Mouse (Mus musculus) stomach, postnatal 0 days (tissue): Measurements from ENCODE around the gene Chrnb4. TPM values are rescaled to one million over a fixed set of nuclear protein-coding genes. Genes with fewer than 3 reads are reported as not detected.

Experiments
- ATAC-seq: fragments of 200-750 bp; cut with Nextera tagmentation; 2 replicates; pipeline ENCODE4 v1.8.0; 2017; ENCODE audit not compliant: low FRiP score, low TSS enrichment
- DNase-seq: peaks from one replicate; pipeline ENCODE4 v3.0.0-alpha.2; 2016; ENCODE audit warnings: low spot score
- H3K27ac ChIP-seq: fragments of 300-500 bp; sonication (generic); replicated peaks from 2 replicates; pipeline ENCODE4 v1.5.1; 2014; ENCODE audit warnings: mild to moderate bottlenecking, control low read depth
- H3K27me3 ChIP-seq: fragments of 300-500 bp; sonication (generic); 2 replicates; pipeline ENCODE4 v1.6.1; 2014; ENCODE audit warnings: low read length; ENCODE audit not compliant: control insufficient read depth, insufficient read depth
- H3K36me3 ChIP-seq: fragments of 300-500 bp; sonication (generic); 2 replicates; pipeline ENCODE4 v1.6.1; 2014; ENCODE audit warnings: low read length, mixed read lengths; ENCODE audit not compliant: control insufficient read depth, insufficient read depth
- H3K4me1 ChIP-seq: fragments of 300-500 bp; sonication (generic); replicated peaks from 2 replicates; pipeline ENCODE4 v1.6.1; 2014; ENCODE audit warnings: antibody characterized with exemption; ENCODE audit not compliant: control insufficient read depth, insufficient read depth
- H3K4me2 ChIP-seq: fragments of 300-500 bp; sonication (generic); replicated peaks from 2 replicates; pipeline ENCODE4 v1.6.1; 2014; ENCODE audit warnings: low read depth, mild to moderate bottlenecking, control low read depth, moderate library complexity
- H3K4me3 ChIP-seq: fragments of 300-500 bp; sonication (generic); 2 replicates; pipeline ENCODE4 v1.5.1; 2014; ENCODE audit warnings: low read depth, low read length, control low read depth
- H3K9ac ChIP-seq: fragments of 300-500 bp; sonication (generic); 2 replicates; pipeline ENCODE4 v1.6.1; 2014; ENCODE audit warnings: mild to moderate bottlenecking, low read length, control low read depth, mixed read lengths
- H3K9me3 ChIP-seq: fragments of 300-500 bp; sonication (generic); 2 replicates; pipeline ENCODE4 v1.6.1; 2016; ENCODE audit warnings: low read length; ENCODE audit not compliant: control insufficient read depth
- CTCF ChIP-seq: IDR thresholded peaks from 2 replicates; pipeline ENCODE4 v1.5.1; 2016; ENCODE audit warnings: antibody characterized with exemption, low read depth, mild to moderate bottlenecking, moderate library complexity
- EP300 ChIP-seq: optimal IDR thresholded peaks from 2 replicates; pipeline ENCODE3; 2016; ENCODE audit warnings: antibody characterized with exemption
- WGBS: fragments of 180-500 bp; shearing (Covaris S2); extraction: QIAGEN DNeasy Blood & Tissue Kit; methylation state at CpG from one replicate; pipeline ENCODE4 v1.1.7; 2014; 5-methylcytosine and 5-hydroxymethylcytosine counted together
- polyA plus RNA-seq: library from polyadenylated mRNA; unstranded; fragments of >200 nt; fragmentation: Nextera tagmentation; extraction: Ambion mirVana; gene quantifications from 2 replicates; pipeline ENCODE4 v1.2.1, GENCODE M21; 2015

Chrnb4 gene
- polyA plus RNA-seq, 1 experiment from 2014 or later: 1.4 TPM

DNA sequence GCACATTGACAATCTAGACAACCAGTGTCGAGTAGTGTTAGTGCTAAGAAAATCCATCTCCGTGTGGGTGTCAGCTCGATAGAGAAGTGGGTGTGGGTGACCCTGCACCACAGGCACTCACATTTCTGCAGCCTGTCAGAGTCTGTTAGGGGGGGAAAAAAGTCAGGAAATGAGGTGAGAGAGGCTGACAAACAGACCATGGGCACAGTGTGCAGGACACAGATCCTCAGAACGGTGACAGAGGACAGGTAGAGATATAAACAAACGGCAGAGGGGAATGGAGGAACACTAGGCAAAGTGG lies 19.3 kb upstream of the Chrnb4 start:
- no peak overlapping the region for H3K4me3 ChIP-seq
- no peak for TF ChIP-seq EP300
- TF ChIP-seq CTCF: no peak
- no peak for ATAC-seq
- 27% methylated on average over 5 of the region's 5 CpGs for WGBS
- no peak overlapping the region for H3K9ac ChIP-seq
- no peak overlapping the region for H3K27ac ChIP-seq
- H3K9me3 ChIP-seq: no peaks in the 10 kb centered on the region
- H3K4me1 ChIP-seq: no peaks in the 10 kb centered on the region
- H3K36me3 ChIP-seq: no peaks in the 10 kb centered on the region
- no peak overlapping the region for H3K4me2 ChIP-seq
- H3K27me3 ChIP-seq: no peaks in the 10 kb centered on the region
- DNase-seq: no peak

- H3K27me3 ChIP-seq: no peaks in the 10 kb centered on the region
- H3K9me3 ChIP-seq: no peaks in the 10 kb centered on the region
- TF ChIP-seq CTCF: no peak
- TF ChIP-seq EP300: no peak
- no peak overlapping the region for H3K27ac ChIP-seq
- ATAC-seq (no peak), DNase-seq (no peak)
- no peaks in the 10 kb centered on the region for H3K36me3 ChIP-seq
- H3K4me3 ChIP-seq: no peak overlapping the region
- H3K4me1 ChIP-seq: no peaks in the 10 kb centered on the region
- no peak overlapping the region for H3K4me2 ChIP-seq
- H3K9ac ChIP-seq: no peak overlapping the region
- 42% methylated on average over 8 of the region's 8 CpGs for WGBS
Observed at GRCm38 (mm10) chr9:55067260-55067964, 18.8 kb upstream of the Chrnb4 start.

GRCm38 (mm10) chr9:55065241-55065640 lies 16.7 kb upstream of the Chrnb4 start:
- TF ChIP-seq EP300 (no peak), CTCF (no peak)
- Histone ChIP-seq H3K27me3 (no peaks in the 10 kb centered on the region), H3K9ac (no peak overlapping the region), H3K9me3 (no peaks in the 10 kb centered on the region), H3K27ac (no peak overlapping the region), H3K4me1 (no peaks in the 10 kb centered on the region), H3K36me3 (no peaks in the 10 kb centered on the region), H3K4me3 (no peak overlapping the region), H3K4me2 (no peak overlapping the region)
- no peak for ATAC-seq
- DNase-seq: no peak
- 87% methylated on average over 9 of the region's 9 CpGs for WGBS

DNA sequence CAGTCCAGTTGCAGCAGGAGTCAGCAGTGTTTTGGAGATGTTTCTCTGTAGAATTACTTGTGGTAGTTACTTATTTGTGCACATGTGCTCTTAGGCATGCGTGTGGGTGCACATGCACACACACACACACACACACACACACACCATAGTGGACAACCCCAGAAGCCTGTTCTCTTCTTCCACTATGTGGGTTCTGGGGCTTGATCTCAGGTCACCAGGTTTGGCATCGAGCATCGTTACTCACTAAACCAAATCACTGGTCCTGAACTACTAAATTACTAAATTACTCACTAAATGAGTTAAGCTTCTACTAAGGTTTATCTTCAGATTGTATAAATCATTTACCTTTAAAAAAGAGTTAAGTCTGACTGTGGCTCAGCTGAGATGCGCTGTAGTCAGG lies 9.5 kb upstream of the Chrnb4 start:
- H3K36me3 ChIP-seq: no peaks in the 10 kb centered on the region
- H3K9ac ChIP-seq: no peak overlapping the region
- TF ChIP-seq CTCF (no peak), EP300 (no peak)
- ATAC-seq (no peak), DNase-seq (no peak)
- no peaks in the 10 kb centered on the region for H3K27me3 ChIP-seq
- no peak overlapping the region for H3K4me2 ChIP-seq
- no peaks in the 10 kb centered on the region for H3K4me1 ChIP-seq
- WGBS: 95% methylated on average over 4 of the region's 4 CpGs
- H3K4me3 ChIP-seq: no peak overlapping the region
- no peak overlapping the region for H3K27ac ChIP-seq
- H3K9me3 ChIP-seq: no peaks in the 10 kb centered on the region

- H3K4me1 ChIP-seq: no peaks in the 10 kb centered on the region
- no peaks in the 10 kb centered on the region for H3K27me3 ChIP-seq
- no peak overlapping the region for H3K4me3 ChIP-seq
- H3K4me2 ChIP-seq: no peak overlapping the region
- no peaks in the 10 kb centered on the region for H3K9me3 ChIP-seq
- TF ChIP-seq EP300: no peak
- TF ChIP-seq CTCF: no peak
- DNase-seq (no peak), ATAC-seq (no peak)
- no peak overlapping the region for H3K9ac ChIP-seq
- H3K27ac ChIP-seq: no peak overlapping the region
- WGBS: 69% methylated on average over 2 of the region's 2 CpGs
- H3K36me3 ChIP-seq: no peaks in the 10 kb centered on the region
Observed at GRCm38 (mm10) chr9:55055386-55055930, 6.9 kb upstream of the Chrnb4 start.

DNA sequence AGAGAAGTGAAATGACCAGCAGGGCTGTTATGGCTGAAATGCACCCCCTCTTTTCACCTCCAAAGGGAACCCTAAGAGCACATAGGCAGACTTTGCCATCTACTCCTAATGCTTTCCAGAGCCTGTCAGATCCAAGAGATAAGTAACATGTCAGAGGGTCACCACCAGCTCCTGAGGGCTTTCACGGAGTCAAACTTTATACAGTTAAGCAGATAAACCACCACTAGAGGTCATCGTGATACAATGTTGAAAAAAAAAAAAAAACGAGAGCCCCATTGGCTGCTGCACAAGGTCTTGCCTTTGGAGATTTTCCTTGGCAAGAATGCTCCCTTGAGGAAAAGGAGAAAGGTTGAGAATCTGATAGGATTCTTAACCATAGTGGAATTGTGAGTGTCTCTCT lies 1.8 kb downstream of the Chrnb4 start:
- no peak for DNase-seq
- no peak overlapping the region for H3K27ac ChIP-seq
- H3K4me1 ChIP-seq: no peaks in the 10 kb centered on the region
- 0% methylated on average over 3 of the region's 3 CpGs for WGBS
- H3K4me2 ChIP-seq: no peak overlapping the region
- H3K36me3 ChIP-seq: no peaks in the 10 kb centered on the region
- no peak for ATAC-seq
- H3K9ac ChIP-seq: no peak overlapping the region
- TF ChIP-seq EP300: no peak
- TF ChIP-seq CTCF: peak; percentile 52
- H3K27me3 ChIP-seq: no peaks in the 10 kb centered on the region
- H3K4me3 ChIP-seq: no peak overlapping the region
- no peaks in the 10 kb centered on the region for H3K9me3 ChIP-seq
